In the genomic region with DNA sequence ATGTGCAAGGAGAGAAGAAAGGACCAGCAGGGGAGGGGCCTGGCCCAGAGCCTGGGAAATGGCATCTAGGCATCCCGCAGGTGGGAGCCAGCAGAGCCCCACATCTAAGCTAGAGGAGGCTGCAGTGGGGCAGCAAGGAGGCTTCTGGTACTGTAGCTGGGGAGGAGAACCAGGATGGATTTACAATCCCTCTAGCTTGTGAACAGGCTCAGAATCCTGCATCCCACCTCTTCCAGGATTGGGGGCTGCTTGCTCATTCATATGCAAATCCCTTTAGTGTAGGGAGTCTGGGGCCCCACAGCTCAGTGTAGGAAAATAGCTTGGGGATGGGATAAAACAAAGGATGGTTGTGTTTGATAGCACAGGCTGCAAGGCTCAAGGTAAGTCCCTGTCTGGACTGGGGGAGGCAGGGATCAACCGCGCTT, we compare ENCODE assay signal across 14 mouse cellular contexts. TPM values are rescaled to one million over a fixed set of nuclear protein-coding genes. Genes with fewer than 3 reads are reported as not detected.
A peak's percentile ranks its signal among the peaks of the same experiment; 100 is the strongest.
DNase-seq lines count a peak whose midpoint lies in the region; ATAC-seq and TF ChIP-seq lines count a peak whose summit lies in the region.
"Had no signal": no experiment of that assay in that cellular context is flagged by ENCODE, and none has a peak within 500 bp of the region (broad histone marks: within the 10 kb centered on the region; RNA-seq: fewer than 3 reads in every experiment).

No protein-coding gene starts in this region.

- ATAC-seq in liver, postnatal 0 days: no peak
- no peak for ATAC-seq in liver, embryonic 12.5 days
- peak; percentile 95 for ATAC-seq in midbrain, embryonic 13.5 days

- no peak overlapping the region; the same call in 1 of the 2 replicates for H3K9ac ChIP-seq in liver, postnatal 0 days (replicated peaks)
- no peak overlapping the region for H3K9ac ChIP-seq in liver, embryonic 12.5 days
- 0 out of 2 replicates have a peak overlapping the region, but pooled peaks have one; percentile 21 for H3K9ac ChIP-seq in midbrain, embryonic 13.5 days (replicated peaks)
- H3K9ac ChIP-seq: lung, embryonic 15.5 days had no signal

- H3K4me1 ChIP-seq in liver, postnatal 0 days (ENCODE audit: insufficient read depth): peaks cover 52% of the 10 kb centered on the region
- peaks cover 66% of the 10 kb centered on the region for H3K4me1 ChIP-seq in liver, embryonic 12.5 days
- H3K4me1 ChIP-seq in hindbrain, embryonic 10.5 days (replicated peaks): peaks cover 34% of the 10 kb centered on the region
- peaks cover 38% of the 10 kb centered on the region for H3K4me1 ChIP-seq in midbrain, embryonic 13.5 days (replicated peaks)
- H3K4me1 ChIP-seq in lung, adult 2 months (ENCODE audit: control insufficient read depth, insufficient read depth, low read length): peaks cover 3% of the 10 kb centered on the region; the same call in 1 of the 2 replicates

- 78% methylated on average over 3 of the region's 3 CpGs for WGBS in liver, postnatal 0 days (ENCODE audit: insufficient replicate concordance)
- WGBS in liver, embryonic 12.5 days (ENCODE audit: insufficient replicate concordance): 72% methylated on average over 3 of the region's 3 CpGs
- WGBS in hindbrain, embryonic 10.5 days: 25% methylated on average over 3 of the region's 3 CpGs
- WGBS in midbrain, embryonic 13.5 days: 0% methylated on average over 3 of the region's 3 CpGs
- 89% methylated on average over 3 of the region's 3 CpGs for WGBS in lung, adult 2 months

- H3K4me2 ChIP-seq in liver, postnatal 0 days (ENCODE audit: low read depth, low read length): no peak overlapping the region
- no peak overlapping the region for H3K4me2 ChIP-seq in liver, embryonic 12.5 days
- H3K4me2 ChIP-seq in midbrain, embryonic 13.5 days (replicated peaks): no peak overlapping the region; the same call in 1 of the 2 replicates
- H3K4me2 ChIP-seq: lung, embryonic 15.5 days had no signal

- TF ChIP-seq EP300 in liver, postnatal 0 days (IDR thresholded peaks at IDR 0.05; ENCODE audit: low read depth): no peak

- peak overlapping the region; percentile 16; the same call in 1 of the 2 replicates for H3K27ac ChIP-seq in liver, postnatal 0 days (ENCODE audit: low read depth)
- no peak overlapping the region for H3K27ac ChIP-seq in liver, embryonic 12.5 days
- peak overlapping the region; percentile 83 for H3K27ac ChIP-seq in hindbrain, embryonic 10.5 days
- peak overlapping the region; percentile 79 for H3K27ac ChIP-seq in midbrain, embryonic 13.5 days
- H3K27ac ChIP-seq: gastrocnemius, adult 2 months; layer of hippocampus, adult 2 months; lung, embryonic 15.5 days had no signal

- no peak for DNase-seq in liver, postnatal 0 days
- peak; percentile 32 for DNase-seq in hindbrain, embryonic 10.5 days (ENCODE audit: low spot score)
- DNase-seq in urinary bladder, postnatal 25 days (ENCODE audit: low spot score): no peak
- DNase-seq in lung, adult 2 months: no peak
- no peak for DNase-seq in left cerebral cortex, adult 11 months (ENCODE audit: low spot score)
- DNase-seq in right cerebral cortex, postnatal 4 days: no peak
- DNase-seq: cerebellum, postnatal 25 days; gastrocnemius, adult 2 months; spleen, adult 18-20 months had no signal

- no peaks in the 10 kb centered on the region for H3K27me3 ChIP-seq in liver, postnatal 0 days (ENCODE audit: insufficient read depth, low read length)
- H3K27me3 ChIP-seq in liver, embryonic 12.5 days (replicated peaks): no peaks in the 10 kb centered on the region
- peaks cover 51% of the 10 kb centered on the region for H3K27me3 ChIP-seq in hindbrain, embryonic 10.5 days (ENCODE audit: insufficient read depth, poor library complexity, severe bottlenecking)
- no peaks in the 10 kb centered on the region for H3K27me3 ChIP-seq in midbrain, embryonic 13.5 days
- H3K27me3 ChIP-seq: lung, embryonic 15.5 days had no signal

- peaks cover 11% of the 10 kb centered on the region for H3K36me3 ChIP-seq in liver, postnatal 0 days (replicated peaks; ENCODE audit: insufficient read depth, low read length)
- no peaks in the 10 kb centered on the region for H3K36me3 ChIP-seq in liver, embryonic 12.5 days
- no peaks in the 10 kb centered on the region for H3K36me3 ChIP-seq in hindbrain, embryonic 10.5 days
- peaks cover 11% of the 10 kb centered on the region; the same call in 1 of the 2 replicates for H3K36me3 ChIP-seq in midbrain, embryonic 13.5 days
- H3K36me3 ChIP-seq: lung, embryonic 15.5 days had no signal

- no peaks in the 10 kb centered on the region for H3K9me3 ChIP-seq in liver, postnatal 0 days (ENCODE audit: low read length)
- no peaks in the 10 kb centered on the region for H3K9me3 ChIP-seq in liver, embryonic 12.5 days (replicated peaks)
- H3K9me3 ChIP-seq in hindbrain, embryonic 10.5 days: no peaks in the 10 kb centered on the region
- H3K9me3 ChIP-seq in midbrain, embryonic 13.5 days: no peaks in the 10 kb centered on the region
- H3K9me3 ChIP-seq: lung, embryonic 15.5 days had no signal

- H3K4me3 ChIP-seq in liver, postnatal 0 days (ENCODE audit: low read depth, low read length): no peak overlapping the region
- H3K4me3 ChIP-seq in liver, embryonic 12.5 days: no peak overlapping the region
- H3K4me3 ChIP-seq in hindbrain, embryonic 10.5 days: no peak overlapping the region
- H3K4me3 ChIP-seq in midbrain, embryonic 13.5 days (replicated peaks): no peak overlapping the region
- H3K4me3 ChIP-seq in lung, adult 2 months (replicated peaks; ENCODE audit: extremely low read depth, low read depth, low read length): no peak overlapping the region
- H3K4me3 ChIP-seq: erythroblast, embryonic 14.5 days; gastrocnemius, adult 2 months; layer of hippocampus, adult 2 months; lung, embryonic 15.5 days had no signal

- TF ChIP-seq CTCF in liver, postnatal 0 days (IDR thresholded peaks at IDR 0.05; ENCODE audit: low read depth): no peak
- TF ChIP-seq CTCF in lung, adult 2 months (IDR thresholded peaks at IDR 0.05; ENCODE audit: insufficient read depth, low read length): no peak

- TF ChIP-seq POLR2A in lung, adult 2 months (IDR thresholded peaks at IDR 0.05; ENCODE audit: borderline replicate concordance, extremely low read depth, low read depth, low read length): no peak

RNA-seq across cellular contexts. Expression of gene Rtp4, which starts 15.8 kb away (rescaled TPM):
- polyA plus RNA-seq in liver, postnatal 0 days (2015; fragmentation: Nextera tagmentation; extraction: Ambion mirVana): 24.0 and 28.3 TPM in 2 replicates
- polyA plus RNA-seq in liver, embryonic 12.5 days (2016; fragmentation: Nextera tagmentation; extraction: Ambion mirVana): 4.3 and 4.9 TPM in 2 replicates
- polyA plus RNA-seq in hindbrain, embryonic 10.5 days (2016; fragmentation: Nextera tagmentation; extraction: Ambion mirVana): 1.2 and 1.5 TPM in 2 replicates
- 2.0 and 3.4 TPM in 2 replicates for polyA plus RNA-seq in midbrain, embryonic 13.5 days (2015; fragmentation: Nextera tagmentation; extraction: Ambion mirVana)
- polyA plus RNA-seq in lung, adult 2 months (2012; rRNA removed): 11.5 and 21.3 TPM in 2 replicates

RNA-seq across cellular contexts. Expression of gene Masp1, which starts 16.3 kb away (rescaled TPM):
- polyA plus RNA-seq in liver, postnatal 0 days (2015; fragmentation: Nextera tagmentation; extraction: Ambion mirVana): 31.7 and 38.3 TPM in 2 replicates
- polyA plus RNA-seq in liver, embryonic 12.5 days (2016; fragmentation: Nextera tagmentation; extraction: Ambion mirVana): 19.1 and 21.4 TPM in 2 replicates
- 6.2 and 19.2 TPM in 2 replicates for polyA plus RNA-seq in hindbrain, embryonic 10.5 days (2016; fragmentation: Nextera tagmentation; extraction: Ambion mirVana)
- 37.5 and 44.7 TPM in 2 replicates for polyA plus RNA-seq in midbrain, embryonic 13.5 days (2015; fragmentation: Nextera tagmentation; extraction: Ambion mirVana)
- polyA plus RNA-seq in lung, adult 2 months (2012; rRNA removed): 1.6 and 2.2 TPM in 2 replicates
- polyA plus RNA-seq: erythroblast, embryonic 14.5 days had no signal
